Mouse (Mus musculus): ENCODE data around the gene Gm20388.

Gm20388 gene

DNA sequence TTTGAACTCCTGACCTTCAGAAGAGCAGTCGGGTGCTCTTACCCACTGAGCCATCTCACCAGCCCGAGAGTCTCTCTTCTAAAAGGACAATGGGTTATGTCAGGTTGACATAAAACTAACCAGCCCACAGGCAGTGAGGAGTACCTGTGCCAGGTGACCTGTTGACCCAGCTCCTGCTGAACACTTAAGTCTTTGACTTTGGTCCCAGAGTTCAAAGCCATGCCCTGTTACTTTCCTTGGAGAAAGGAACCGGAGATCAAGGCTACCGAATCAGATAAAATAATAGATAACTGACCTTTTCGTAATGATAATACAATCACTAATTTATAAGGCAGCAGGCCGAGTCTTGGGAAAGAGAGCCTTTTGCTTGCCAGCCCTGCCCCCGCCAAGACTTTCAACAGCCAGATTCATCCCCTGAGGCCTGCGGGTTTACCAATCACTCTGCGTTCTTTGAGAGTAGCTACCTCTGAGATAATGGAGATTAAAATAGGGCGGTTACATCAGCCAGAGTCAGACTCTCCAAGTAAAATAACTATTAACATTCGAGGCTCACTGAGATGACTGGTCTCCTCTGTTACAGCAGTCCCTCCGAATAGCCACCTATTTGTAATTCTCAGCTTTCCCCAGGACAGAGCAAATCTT is 2021.5 kb downstream of the Gm20388 start:
- DNase-seq (ENCODE audit: low spot score), result no peak

GRCm38 (mm10) chr8:121932668-121933520 is 2022.3 kb downstream of the Gm20388 start:
- DNase-seq (ENCODE audit: low spot score), result no peak

DNA sequence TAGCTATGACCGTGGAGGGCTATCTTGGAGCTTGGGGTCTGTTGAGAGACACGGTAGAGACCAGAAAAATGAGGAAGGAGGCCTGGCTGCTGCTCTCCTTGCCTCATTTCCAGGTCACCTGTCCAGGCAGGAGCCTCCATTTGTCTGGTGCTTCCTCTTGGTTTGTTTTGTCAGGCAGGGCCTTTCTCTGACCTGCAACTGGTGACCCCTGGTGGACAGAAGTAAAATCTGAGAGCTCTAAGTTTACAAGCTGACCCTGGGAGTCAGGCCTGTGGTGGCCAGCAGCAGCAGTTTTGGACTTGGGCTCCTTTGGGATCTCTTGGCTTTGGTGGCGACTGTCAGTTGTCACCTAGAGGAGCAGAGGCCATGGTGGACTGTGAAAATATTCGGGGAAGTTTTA is 2023.9 kb downstream of the Gm20388 start:
- DNase-seq (ENCODE audit: low spot score), result no peak

DNA sequence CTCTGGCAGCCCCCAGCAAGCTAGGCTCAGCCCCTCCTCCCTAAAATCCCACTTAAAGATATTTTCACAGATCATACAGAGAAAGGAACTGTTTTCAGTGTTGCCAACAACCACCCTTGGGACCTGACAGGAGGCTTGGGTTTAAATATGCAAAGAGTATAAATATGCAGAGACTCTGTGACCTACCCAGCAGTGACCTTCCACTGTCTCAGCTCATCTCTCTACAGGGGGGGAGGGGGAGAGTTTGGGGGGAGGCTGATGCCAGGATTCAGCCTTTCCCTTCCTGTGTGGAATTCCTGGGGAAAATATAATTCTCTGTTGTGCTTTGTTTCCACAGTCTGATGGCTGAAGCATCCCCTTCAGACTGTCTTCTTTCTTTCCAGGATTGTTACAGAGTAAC is 2024.3 kb downstream of the Gm20388 start:
- DNase-seq (ENCODE audit: low spot score), result no peak

DNA sequence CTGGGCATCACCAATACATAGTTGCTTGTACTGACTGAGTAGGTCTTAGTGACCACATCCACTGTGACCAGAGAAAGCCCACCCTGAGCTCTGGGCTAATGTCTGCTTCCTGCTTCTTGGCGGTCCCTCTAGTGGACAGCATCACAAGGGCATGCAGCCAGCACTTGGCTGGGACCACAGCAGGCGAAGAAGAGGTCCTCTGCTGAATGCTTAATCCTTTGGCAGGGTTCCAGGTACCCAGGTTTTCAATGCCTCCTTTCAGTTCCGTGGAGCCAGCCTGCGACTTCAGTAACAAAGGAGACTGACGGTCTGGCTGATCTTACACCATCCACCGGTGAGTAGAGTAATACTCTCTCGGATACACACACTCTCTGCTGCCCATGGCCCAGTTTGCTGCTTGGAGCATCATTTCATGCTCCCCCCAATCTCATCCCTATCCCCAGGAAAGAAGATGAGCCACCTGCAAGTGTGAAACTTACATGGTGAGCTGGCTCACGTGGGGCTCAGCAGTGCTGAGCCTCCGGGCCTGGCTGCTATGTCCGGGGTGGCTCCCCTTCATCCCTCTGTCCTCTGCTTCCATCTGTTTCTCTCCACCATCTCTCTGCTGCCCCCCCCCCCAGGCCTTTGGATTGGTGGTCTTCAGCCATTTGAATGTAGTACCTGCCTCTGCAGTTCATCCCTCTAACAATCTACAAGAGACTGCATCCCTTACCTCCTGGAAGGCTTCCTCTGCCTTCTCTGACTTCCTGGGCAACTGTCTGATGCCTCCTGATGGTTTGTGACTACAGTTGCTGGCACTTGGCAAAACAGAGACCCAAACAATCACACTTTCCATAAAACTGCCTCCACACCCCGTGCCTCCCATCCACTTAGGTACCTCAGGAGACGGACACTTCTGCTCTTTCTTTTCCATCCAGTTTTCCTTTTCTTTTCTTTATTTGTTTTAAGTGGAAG is 2025.0 kb downstream of the Gm20388 start:
- no peak for DNase-seq (ENCODE audit: low spot score)

DNA sequence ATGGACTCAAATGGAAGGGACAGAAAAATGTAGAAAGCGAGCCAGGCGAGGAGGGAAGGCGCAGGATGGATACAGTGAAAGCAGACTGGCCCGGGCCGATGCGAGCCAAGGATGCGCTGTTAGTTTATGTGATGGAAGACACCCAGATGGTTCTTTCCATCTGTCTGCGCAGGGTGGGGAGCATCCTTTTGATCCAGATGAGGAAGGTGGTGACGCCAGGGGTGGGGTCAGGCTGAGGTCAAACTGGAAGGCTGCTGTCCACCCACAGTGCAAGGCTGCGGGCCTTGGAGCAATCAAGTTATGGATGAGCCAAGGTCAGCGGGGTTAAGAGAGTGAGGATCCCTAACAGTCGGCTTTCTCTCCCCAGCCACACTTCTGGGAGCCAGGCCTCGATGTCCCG is 2025.8 kb downstream of the Gm20388 start:
- peak; percentile 54 for DNase-seq (ENCODE audit: low spot score)

DNA sequence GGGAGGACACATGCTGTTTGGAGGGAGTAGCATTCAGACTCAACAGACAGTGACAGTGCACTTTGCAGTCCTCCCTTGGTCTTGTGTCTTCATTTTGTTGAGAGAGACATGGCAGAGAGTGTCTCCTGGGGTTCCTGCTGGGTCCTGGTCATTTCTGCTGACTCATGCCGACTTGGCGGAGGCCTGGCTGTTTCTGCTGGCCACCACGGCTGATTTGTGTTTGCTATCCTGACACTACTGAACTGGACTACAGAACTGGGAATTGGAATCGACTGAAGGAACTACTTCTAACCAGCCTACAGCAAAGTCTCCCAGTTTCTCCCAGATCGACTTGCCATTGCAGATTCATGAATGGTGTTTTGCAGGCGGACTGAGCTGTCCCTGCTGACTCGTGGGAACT is 2028.1 kb downstream of the Gm20388 start:
- no peak for DNase-seq (ENCODE audit: low spot score)

DNA sequence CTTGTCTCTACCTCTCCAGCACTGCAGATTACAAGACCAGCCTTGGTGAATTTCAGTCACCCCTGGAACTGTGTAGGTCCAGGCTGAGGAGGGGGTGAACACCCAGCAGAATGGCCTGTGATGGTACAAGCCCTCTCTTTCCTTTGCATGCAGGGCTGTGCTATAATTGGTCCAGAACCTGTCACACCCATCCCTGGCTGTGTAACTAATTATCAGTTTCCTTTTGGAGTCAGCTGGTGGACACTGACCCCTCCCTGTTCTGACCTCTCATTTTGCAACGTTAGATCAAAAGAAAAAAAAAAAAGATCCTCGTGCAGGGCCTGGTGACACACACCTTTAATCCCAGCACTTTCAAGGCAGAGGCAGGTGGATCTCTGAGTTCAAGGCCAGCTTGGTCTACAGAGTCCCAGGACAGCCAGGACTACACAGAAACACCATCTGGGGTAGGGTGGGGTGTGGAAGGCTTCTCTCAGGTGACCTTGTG is 2032.5 kb downstream of the Gm20388 start:
- DNase-seq (ENCODE audit: low spot score), result no peak

GRCm38 (mm10) chr8:121943716-121944115 is 2033.1 kb downstream of the Gm20388 start:
- no peak for DNase-seq (ENCODE audit: low spot score)

- no peak for DNase-seq (ENCODE audit: low spot score)
These were observed 2034.2 kb downstream of the Gm20388 start, which contains the start of gene Car5a for GRCm38 (mm10) chr8:121944831-121945230. TSS of gene Car5a (minus strand) at chr8:121944904.

- DNase-seq (ENCODE audit: low spot score), result no peak
These were observed 2035.7 kb downstream of the Gm20388 start for GRCm38 (mm10) chr8:121946351-121946750.

DNA sequence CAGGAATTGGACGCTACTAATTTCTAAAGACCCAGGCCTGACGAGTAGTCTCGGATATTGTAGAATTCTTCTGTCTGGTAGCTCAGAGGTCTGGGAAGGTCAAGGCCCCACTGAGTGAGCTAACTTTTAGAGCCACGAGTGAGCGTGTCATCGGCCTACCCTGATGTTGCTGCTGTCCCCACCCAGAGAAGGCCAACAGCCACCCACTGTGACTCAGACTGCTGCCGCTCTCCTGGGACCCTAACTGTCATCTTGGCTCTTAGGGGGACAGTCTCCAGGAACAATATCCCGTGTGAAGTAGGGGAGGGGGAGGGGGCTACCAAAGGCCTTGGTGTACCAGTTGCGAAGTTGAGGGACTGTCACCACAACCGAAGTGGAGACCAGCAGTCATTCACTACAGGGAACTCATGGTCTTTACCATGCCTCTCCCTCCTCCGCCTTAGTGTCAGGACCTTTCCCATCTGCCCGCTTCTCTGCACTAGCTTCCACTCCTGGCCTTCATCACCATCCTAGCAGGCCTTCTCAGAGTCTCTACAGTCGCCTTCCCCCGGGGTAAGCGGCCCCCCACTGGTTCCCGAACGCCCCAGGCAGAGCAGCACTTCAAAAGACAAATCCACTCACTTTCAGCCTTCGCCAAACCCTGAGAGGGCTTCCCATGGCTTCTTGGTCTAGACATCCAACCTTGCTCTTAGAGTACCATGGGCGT is 2036.6 kb downstream of the Gm20388 start:
- no peak for DNase-seq (ENCODE audit: low spot score)

DNA sequence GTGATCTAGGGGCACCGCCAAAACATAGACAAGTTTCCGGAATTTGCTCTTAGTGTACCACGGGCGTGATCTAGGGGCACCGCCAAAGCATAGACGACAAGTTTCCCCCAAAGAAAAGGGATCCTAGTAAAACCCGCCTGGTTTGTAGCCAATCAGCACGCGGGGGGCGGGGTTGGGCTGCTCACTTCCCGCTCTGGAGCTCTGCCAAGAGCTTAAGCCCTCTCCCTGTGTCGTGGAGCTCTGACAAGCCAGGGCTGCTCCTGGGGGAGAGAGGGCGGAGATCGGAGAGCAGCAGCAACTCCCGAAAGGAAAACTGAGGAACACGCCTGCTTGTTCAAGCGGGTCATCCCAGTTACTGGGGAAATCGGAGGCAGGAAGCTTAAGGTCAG is 2037.1 kb downstream of the Gm20388 start:
- DNase-seq (ENCODE audit: low spot score), result peak; percentile 90

DNA sequence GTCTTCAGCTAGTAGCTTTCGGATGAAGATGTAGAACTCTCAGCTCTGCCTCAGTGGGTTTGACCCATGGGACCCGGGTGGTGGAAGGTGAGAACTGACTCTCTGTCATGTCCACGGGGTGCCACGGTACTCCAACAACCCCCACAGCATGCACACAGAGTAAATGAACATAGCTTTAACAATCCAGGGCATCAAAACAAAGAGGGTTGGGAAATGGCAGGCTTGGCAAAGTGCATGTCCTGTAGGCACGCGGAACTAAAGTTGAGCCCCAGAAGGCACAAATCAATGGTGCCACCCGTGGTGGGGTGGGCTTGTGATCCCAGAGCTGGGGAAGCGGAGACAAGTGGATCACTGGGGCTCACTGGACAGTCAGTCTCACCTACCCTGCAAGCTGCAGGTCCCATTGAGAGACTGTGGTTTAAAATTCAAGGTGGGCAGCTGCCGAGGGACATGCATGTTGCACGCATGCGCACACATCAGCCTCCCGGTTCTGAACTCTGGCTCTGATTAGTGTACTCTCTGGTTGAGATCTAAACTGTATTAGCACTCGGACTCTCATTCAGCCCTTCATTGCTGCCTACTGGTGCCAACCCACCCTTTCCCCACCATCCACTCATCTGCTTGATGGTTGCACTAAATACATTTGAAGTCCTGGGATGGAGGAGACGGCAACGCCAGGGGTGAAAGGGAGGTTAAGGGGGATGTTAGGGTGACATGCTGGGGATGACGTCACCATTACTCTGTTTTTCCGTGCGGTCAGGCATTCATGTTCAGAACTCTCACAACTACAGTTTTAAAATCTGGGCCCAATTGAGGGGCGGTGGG is 2037.9 kb downstream of the Gm20388 start:
- no peak for DNase-seq (ENCODE audit: low spot score)

DNA sequence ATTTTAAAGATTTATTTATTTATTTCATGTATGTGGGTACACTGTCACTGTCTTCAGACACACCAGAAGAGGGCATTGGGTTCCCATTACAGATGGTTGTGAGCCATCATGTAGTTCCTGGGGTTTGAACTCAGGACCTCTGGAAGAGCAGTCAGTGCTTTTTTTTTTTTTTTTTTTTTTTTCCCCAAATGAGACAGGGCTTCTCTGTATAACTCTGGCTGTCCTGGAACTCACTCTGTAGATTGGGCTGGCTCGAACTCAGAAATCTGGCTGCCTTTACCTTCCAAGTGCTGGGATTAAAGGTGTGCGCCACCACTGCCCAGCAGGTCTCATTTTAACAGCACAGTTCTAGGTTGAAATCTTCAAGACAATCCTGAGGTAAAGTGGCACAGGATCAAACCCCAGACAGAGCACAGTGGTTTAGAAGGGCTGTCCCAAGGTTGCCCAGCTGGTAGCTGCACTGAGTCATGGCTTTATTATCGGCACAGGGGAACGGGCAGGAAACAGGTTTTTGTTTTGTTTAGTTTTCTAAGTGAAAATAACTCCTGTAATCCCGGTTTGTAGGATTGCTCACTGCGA is 2038.7 kb downstream of the Gm20388 start, which contains the start of gene Banp:
TSS of gene Banp (plus strand) at position 529 of the 579 bp plus-strand sequence.
- DNase-seq (ENCODE audit: low spot score), result no peak

DNA sequence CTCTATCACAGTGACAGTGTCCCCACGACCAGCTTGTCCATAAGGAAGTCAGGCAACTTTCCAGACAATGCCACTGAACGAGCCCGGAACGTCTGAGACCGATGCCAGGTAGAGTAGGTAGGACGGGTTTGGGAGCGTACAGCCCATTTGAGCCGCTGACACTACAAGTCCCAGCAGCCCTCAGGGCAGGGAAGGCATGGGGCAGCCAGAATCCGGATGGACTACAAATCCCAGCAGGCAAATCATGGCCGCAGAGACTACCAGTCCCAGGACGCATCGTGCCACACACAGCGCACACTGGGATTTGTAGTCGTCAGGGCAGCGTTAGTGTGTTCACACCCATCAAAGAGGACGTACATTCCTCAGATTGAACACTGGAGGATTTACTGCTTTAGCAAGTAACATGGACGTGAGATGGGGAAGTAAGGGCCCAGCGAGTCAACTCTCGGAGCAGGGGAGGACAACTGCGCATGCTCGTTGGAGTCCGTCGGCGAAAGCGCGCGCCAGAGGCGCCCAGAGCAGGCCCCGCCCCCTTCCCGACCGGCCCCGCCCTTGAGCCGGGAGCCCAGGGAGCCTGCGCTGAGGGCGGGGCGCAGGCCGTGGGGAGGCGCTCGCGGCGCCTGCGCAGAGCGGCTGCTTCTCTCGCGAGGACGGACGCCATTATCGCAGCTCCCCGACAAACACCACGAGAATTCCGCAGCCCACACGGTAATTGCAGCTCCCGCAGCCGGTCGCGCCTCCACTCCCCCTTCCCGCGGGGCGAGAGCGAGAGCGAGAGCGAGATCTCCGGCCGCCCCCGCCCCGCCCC is 2039.5 kb downstream of the Gm20388 start:
- DNase-seq (ENCODE audit: low spot score), result peak; percentile 98

DNA sequence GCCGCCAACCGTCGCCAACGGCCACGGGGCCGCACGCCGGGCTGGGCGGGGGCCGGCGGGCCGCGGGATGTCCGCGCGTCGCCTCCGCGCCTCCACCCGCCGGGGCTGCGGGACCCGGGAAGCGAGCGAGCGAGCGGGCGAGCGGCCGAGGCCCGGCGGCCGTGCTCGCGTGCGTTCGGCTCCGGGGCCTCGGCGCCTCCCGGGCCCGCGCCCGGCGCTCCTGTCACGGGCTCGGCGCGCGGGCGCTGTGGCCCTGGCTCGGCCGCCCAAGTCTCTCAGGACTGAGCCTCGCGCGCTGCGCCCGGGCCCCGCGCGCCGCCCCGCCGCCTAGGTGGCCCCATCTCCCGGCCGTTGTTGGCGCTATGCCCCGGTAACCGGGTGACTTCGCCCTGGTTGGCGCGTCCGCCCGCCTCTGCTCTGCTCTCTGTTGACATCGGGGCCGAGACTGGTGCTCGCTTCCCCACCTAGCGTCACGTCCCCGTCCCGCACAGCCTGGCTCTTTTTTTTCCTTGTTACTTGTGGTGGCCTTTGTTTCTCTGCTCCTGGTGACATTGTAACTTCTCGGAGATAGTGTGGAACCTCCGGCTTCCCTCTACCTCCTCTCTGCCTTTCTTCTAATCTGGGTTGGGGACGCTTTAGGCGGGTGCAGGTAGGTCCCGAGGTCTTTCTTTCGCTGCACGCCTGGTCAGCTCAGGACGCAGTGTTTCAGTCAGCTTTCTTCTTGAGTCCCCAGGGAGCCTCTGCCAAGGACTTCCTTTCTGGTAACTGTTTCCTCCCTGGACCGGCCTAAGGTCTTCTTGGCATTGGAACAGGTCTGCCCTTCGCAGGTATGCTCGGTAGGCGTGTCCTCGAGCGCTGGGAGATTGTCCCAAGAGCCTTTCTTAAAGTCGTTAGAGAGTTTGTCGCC is 2040.4 kb downstream of the Gm20388 start:
- DNase-seq (ENCODE audit: low spot score), result peak; percentile 47

DNA sequence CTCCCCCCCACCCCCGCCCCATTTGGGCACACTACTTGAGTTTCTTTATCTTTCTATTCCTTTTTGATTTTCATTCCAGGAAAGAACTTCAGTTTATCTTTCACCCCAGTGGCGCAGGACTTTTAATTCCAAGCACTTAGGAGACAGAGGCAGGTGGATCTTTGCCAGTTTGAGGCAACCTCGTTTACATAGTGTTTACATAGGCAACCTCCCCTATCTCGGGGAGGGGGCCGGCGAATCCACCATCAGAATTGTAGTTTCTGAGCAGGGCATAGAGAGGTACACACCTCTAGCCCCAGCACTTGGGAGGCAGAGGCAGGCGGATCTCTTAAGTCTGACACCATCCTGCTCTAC is 2041.0 kb downstream of the Gm20388 start:
- DNase-seq (ENCODE audit: low spot score), result no peak

Measured in urinary bladder, postnatal 25 days (tissue).